Mouse (Mus musculus) natural killer cell, adult 2 months (primary cell): ENCODE data around the gene Sp7.
A peak's percentile ranks its signal among the peaks of the same experiment; 100 is the strongest.
"Not testable (repeated sequence)": the region's sequence is repeated elsewhere in the genome, so short reads cannot be mapped to it uniquely, and the experiment has no call there.

ENCODE experiments used
- DNase-seq, 2 experiments: peaks; one replicate each; pipeline ENCODE4 v3.0.0; 2022; ENCODE audit warnings: low spot score in 2 of 2

Sp7 gene

DNA sequence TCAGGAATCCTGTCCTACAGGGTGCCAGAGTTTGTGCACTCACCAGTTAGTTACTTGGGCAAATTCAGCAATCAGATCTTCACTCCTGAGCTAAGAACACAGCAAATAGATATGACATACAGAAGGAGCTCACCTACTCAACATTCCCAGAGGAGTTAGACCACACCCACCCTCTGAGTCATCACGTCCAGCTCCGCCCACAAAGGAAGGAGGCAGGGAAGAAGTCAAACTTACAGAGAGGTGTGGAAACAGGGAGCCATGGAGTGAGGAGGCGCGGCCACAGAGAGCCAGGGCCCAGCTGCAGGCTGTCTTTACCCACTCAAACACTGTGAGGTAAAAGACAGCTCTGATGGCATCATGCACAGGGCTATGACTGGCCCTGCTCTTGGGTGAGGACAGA lies 20.5 kb downstream of the Sp7 start:
- no peak for DNase-seq

GRCm38 (mm10) chr15:102344490-102344889 lies 22.5 kb downstream of the Sp7 start:
- DNase-seq = no peak

- peak; percentile 45 to 59 for DNase-seq
Measured at GRCm38 (mm10) chr15:102341580-102341979, 25.4 kb downstream of the Sp7 start.

DNA sequence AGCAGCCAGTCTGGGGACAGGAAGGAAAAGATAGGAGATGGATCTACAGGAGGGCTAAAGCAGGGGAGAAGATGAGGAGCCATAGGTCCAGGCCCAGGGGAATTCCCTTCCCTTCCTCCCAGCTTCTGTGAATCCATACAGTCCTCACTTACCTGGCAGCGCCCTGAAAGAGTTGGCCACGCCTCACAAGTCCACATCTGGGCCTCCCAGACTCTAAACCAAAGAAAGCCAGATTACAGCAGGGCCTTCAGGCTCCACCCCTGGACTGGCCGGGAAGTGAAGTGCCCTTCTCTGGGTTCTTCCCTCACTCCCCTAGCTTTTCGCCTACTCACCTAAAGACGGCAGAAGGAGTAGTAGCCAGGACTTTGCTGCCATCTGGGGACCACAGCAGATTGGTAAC lies 27.4 kb downstream of the Sp7 start:
- DNase-seq = no peak

GRCm38 (mm10) chr15:102336946-102337345 lies 30.0 kb downstream of the Sp7 start:
- no peak for DNase-seq

DNA sequence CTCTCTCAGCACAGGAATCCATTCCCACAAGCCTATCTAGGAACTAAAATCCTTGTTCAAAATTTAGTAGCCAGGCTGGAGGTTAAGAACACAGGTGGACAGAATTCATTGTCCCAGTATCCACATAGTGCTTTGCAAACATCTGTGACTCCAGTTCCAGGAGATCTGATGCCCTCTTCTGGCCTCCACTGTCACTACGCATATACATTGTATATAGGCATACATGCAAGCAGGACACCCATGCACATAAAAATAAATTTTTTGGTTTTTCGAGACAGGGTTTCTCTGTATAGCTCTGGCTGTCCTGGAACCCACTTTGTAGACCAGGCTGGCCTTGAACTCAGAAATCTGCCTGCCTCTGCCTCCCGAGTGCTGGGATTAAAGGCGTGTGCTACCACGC lies 31.1 kb downstream of the Sp7 start:
- not testable (repeated sequence) for DNase-seq

GRCm38 (mm10) chr15:102335254-102335653 lies 31.7 kb downstream of the Sp7 start:
- no peak for DNase-seq

GRCm38 (mm10) chr15:102331610-102332015 lies 35.4 kb downstream of the Sp7 start, which contains the start of gene Myg1:
TSS of gene Myg1 (plus strand) at chr15:102331709.
- DNase-seq = peak; percentile 77 to 84

- no peak for DNase-seq
Measured at GRCm38 (mm10) chr15:102326892-102327291, 40.1 kb downstream of the Sp7 start.

GRCm38 (mm10) chr15:102326022-102326576 lies 40.9 kb downstream of the Sp7 start, which contains the start of gene Pfdn5:
TSS of gene Pfdn5 (plus strand) at chr15:102326116.
- DNase-seq = peak; percentile 78 to 88

- DNase-seq = peak in 1 of 2 experiments; percentile 17
Measured at GRCm38 (mm10) chr15:102324654-102325473, 42.1 kb downstream of the Sp7 start.

GRCm38 (mm10) chr15:102316263-102316662 lies 50.7 kb downstream of the Sp7 start:
- peak; percentile 39 to 67 for DNase-seq

DNA sequence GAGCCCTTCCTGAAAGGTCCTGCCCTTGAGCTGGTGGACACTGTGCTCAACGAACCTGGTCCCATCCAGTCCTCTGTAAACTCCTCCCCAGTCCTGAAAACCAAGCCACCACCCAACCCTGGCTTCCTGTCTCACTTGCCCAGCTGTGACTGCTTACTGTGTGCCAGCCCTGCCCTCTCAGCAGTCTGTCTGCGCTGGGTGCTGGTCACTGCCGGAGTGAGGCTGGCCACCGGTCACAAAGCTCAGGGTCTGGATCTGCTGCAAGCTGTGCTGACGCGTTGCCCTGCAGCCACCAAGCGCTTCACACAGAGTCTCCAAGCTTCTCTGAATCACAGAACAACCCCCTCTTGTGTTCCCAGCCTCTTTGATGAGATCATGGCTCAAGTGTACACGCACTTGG lies 51.7 kb downstream of the Sp7 start:
- DNase-seq = no peak

GRCm38 (mm10) chr15:102311489-102311888 lies 55.5 kb downstream of the Sp7 start:
- no peak for DNase-seq

DNA sequence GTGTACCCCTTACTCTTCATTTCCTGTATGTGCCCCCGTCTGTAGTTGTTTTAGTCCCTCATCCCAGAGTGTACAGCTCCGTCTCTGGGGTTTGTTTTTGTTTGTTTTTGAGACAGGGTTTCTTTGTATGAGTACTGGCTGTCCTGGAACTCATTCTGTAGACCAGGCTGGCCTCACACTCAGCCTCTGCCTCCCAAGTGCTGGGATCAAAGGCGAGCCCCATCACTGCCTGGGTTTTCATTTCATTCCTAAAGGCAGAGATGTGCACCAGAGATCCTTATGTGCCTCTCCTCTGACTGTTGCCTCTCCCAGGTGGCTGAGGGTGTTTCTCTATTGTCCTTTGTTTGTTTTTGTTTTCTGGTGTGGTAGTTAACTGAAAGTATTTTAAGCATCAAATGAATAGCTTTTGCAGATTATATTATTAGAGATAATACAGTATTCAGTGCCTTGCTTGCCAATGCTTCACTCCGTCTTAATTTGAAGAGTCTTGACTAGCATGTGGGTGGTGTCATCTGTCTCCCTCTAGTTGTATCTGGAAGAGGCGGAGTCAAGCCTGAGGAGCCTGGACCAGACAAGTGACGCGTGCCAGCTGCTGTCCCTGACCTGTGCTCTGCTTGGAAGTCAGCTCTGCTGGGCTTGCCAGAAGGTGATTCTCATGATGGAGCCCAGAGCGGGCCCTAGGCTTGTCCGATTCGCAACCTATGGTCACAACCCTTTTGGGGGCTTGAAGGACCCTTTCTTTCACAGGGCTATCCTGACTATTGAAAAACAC lies 56.7 kb downstream of the Sp7 start:
- DNase-seq = no peak

DNA sequence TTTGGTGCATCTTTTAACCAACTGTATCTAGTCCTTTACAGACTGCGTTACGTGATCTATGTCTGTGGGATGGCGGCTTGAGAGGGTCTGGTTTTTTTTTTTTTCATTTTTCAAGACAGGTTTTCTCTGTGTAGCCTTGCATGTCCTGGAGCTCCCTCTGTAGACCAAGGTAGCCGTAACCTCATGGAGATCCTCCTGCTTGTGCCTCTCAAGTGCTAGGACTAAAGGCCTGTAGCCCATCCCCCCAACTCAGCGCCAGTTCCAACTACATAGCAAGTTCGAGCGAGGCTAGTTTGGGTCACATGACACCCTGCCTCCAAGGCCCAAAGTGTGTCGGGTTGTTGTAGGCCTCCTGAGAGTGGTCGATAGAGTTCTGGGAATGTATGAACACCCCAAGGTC lies 58.3 kb downstream of the Sp7 start:
- DNase-seq = no peak
